Mouse (Mus musculus) lung, embryonic 16.5 days (tissue): ENCODE results near the gene Clstn1. TPM values are rescaled to one million over a fixed set of nuclear protein-coding genes. Genes with fewer than 3 reads are reported as not detected.

Experiments
- ATAC-seq: fragments of 200-750 bp; cut with Nextera tagmentation; 2 replicates; pipeline ENCODE4 v1.8.0; 2017; ENCODE audit warnings: low read depth, mild to moderate bottlenecking, moderate library complexity
- H3K27ac ChIP-seq: fragments of 300-500 bp; sonication (generic); 2 replicates; pipeline ENCODE4 v1.5.1; 2014; ENCODE audit warnings: mild to moderate bottlenecking, control low read depth, low read length
- H3K27me3 ChIP-seq: fragments of 300-500 bp; sonication (generic); 2 replicates; pipeline ENCODE4 v1.6.1; 2014; ENCODE audit warnings: low read depth, low read length, mixed read lengths; ENCODE audit not compliant: control insufficient read depth, insufficient read depth
- H3K36me3 ChIP-seq: fragments of 300-500 bp; sonication (generic); 2 replicates; pipeline ENCODE4 v1.6.1; 2014; ENCODE audit warnings: low read length; ENCODE audit not compliant: control insufficient read depth, insufficient read depth
- H3K4me1 ChIP-seq: fragments of 300-500 bp; sonication (generic); replicated peaks from 2 replicates; pipeline ENCODE4 v1.6.1; 2014; ENCODE audit warnings: low read length, mixed read lengths; ENCODE audit not compliant: control insufficient read depth, insufficient read depth
- H3K4me2 ChIP-seq: fragments of 300-500 bp; sonication (generic); 2 replicates; pipeline ENCODE4 v1.6.1; 2014; ENCODE audit warnings: low read depth, low read length, control low read depth
- H3K4me3 ChIP-seq: fragments of 300-500 bp; sonication (generic); 2 replicates; pipeline ENCODE4 v1.5.1; 2014; ENCODE audit warnings: mild to moderate bottlenecking, low read length, control low read depth
- H3K9ac ChIP-seq: fragments of 300-500 bp; sonication (generic); 2 replicates; pipeline ENCODE4 v1.6.1; 2014; ENCODE audit warnings: low read length, control low read depth
- H3K9me3 ChIP-seq: fragments of 300-500 bp; sonication (generic); 2 replicates; pipeline ENCODE4 v1.6.1; 2016; ENCODE audit warnings: low read length; ENCODE audit not compliant: control insufficient read depth
- WGBS: fragments of 180-500 bp; shearing (Covaris S2); extraction: QIAGEN DNeasy Blood & Tissue Kit; methylation state at CpG from one replicate; pipeline ENCODE4 v1.1.7; 2014; 5-methylcytosine and 5-hydroxymethylcytosine counted together
- polyA plus RNA-seq: library from polyadenylated mRNA; unstranded; fragments of >200 nt; fragmentation: Nextera tagmentation; extraction: Ambion mirVana; gene quantifications from 2 replicates; pipeline ENCODE4 v1.2.1, GENCODE M21; 2015

The Clstn1 gene
- polyA plus RNA-seq, 1 experiment from 2014 or later, result 13.6 TPM

- no peak overlapping the region for H3K4me3 ChIP-seq
- H3K27ac ChIP-seq, result no peak overlapping the region
- peak; percentile 77 for ATAC-seq
- H3K4me1 ChIP-seq, result no peaks in the 10 kb centered on the region
- H3K4me2 ChIP-seq, result no peak overlapping the region
- no peaks in the 10 kb centered on the region for H3K27me3 ChIP-seq
- H3K9ac ChIP-seq, result no peak overlapping the region
- 61% methylated on average over 9 of the region's 9 CpGs for WGBS
- 0 out of 2 replicates have a peak, but pooled peaks cover 10% of the 10 kb centered on the region for H3K36me3 ChIP-seq
- H3K9me3 ChIP-seq, result no peaks in the 10 kb centered on the region
Observed at GRCm38 (mm10) chr4:149549221-149549925, 36.9 kb upstream of the Clstn1 start.

- H3K27me3 ChIP-seq, result no peaks in the 10 kb centered on the region
- no peak for ATAC-seq
- no peak overlapping the region for H3K27ac ChIP-seq
- H3K4me3 ChIP-seq, result no peak overlapping the region
- no peaks in the 10 kb centered on the region for H3K4me1 ChIP-seq
- H3K36me3 ChIP-seq, result 0 out of 2 replicates have a peak, but pooled peaks cover 7% of the 10 kb centered on the region
- H3K9me3 ChIP-seq, result no peaks in the 10 kb centered on the region
- 71% methylated on average over 5 of the region's 5 CpGs for WGBS
- no peak overlapping the region for H3K4me2 ChIP-seq
- no peak overlapping the region for H3K9ac ChIP-seq
Observed at GRCm38 (mm10) chr4:149550866-149551265, 35.4 kb upstream of the Clstn1 start.

- Histone ChIP-seq H3K9me3 (no peaks in the 10 kb centered on the region), H3K4me3 (no peak overlapping the region), H3K36me3 (no peaks in the 10 kb centered on the region), H3K9ac (no peak overlapping the region), H3K27me3 (no peaks in the 10 kb centered on the region), H3K27ac (no peak overlapping the region), H3K4me2 (no peak overlapping the region), H3K4me1 (no peaks in the 10 kb centered on the region)
- ATAC-seq, result peak; percentile 39; the same call in 1 of the 2 replicates
- 50% methylated on average over 5 of the region's 5 CpGs for WGBS
Observed at GRCm38 (mm10) chr4:149551696-149552095, 34.6 kb upstream of the Clstn1 start.

- Histone ChIP-seq H3K4me2 (no peak overlapping the region), H3K9ac (no peak overlapping the region), H3K9me3 (no peaks in the 10 kb centered on the region), H3K27me3 (no peaks in the 10 kb centered on the region), H3K27ac (no peak overlapping the region), H3K36me3 (no peaks in the 10 kb centered on the region), H3K4me3 (no peak overlapping the region), H3K4me1 (peaks cover 6% of the 10 kb centered on the region)
- WGBS, result 69% methylated on average over 7 of the region's 7 CpGs
- no peak for ATAC-seq
Observed at GRCm38 (mm10) chr4:149553834-149554233, 32.4 kb upstream of the Clstn1 start.

- H3K4me1 ChIP-seq, result peaks cover 6% of the 10 kb centered on the region
- H3K9me3 ChIP-seq, result 0 out of 2 replicates have a peak, but pooled peaks cover 2% of the 10 kb centered on the region
- no peaks in the 10 kb centered on the region for H3K27me3 ChIP-seq
- H3K4me2 ChIP-seq, result no peak overlapping the region
- no peak overlapping the region for H3K9ac ChIP-seq
- no peak for ATAC-seq
- WGBS, result 80% methylated on average over 4 of the region's 4 CpGs
- H3K36me3 ChIP-seq, result no peaks in the 10 kb centered on the region
- H3K27ac ChIP-seq, result no peak overlapping the region
- H3K4me3 ChIP-seq, result no peak overlapping the region
Observed at GRCm38 (mm10) chr4:149556111-149556510, 30.2 kb upstream of the Clstn1 start.

GRCm38 (mm10) chr4:149557905-149558304, 28.4 kb upstream of the Clstn1 start:
- Histone ChIP-seq H3K36me3 (no peaks in the 10 kb centered on the region), H3K4me2 (no peak overlapping the region), H3K4me3 (no peak overlapping the region), H3K4me1 (peaks cover 17% of the 10 kb centered on the region), H3K27ac (no peak overlapping the region), H3K9ac (no peak overlapping the region), H3K27me3 (no peaks in the 10 kb centered on the region), H3K9me3 (0 out of 2 replicates have a peak, but pooled peaks cover 2% of the 10 kb centered on the region)
- ATAC-seq, result no peak; the same call in 1 of the 2 replicates
- WGBS, result 78% methylated on average over 5 of the region's 5 CpGs

GRCm38 (mm10) chr4:149558389-149558788, 27.9 kb upstream of the Clstn1 start:
- no peaks in the 10 kb centered on the region for H3K27me3 ChIP-seq
- H3K9ac ChIP-seq, result no peak overlapping the region
- ATAC-seq, result 0 out of 2 replicates have a peak, but pooled peaks have one; percentile 13
- WGBS, result 48% methylated on average over 3 of the region's 3 CpGs
- H3K36me3 ChIP-seq, result no peaks in the 10 kb centered on the region
- no peak overlapping the region for H3K4me3 ChIP-seq
- peaks cover 22% of the 10 kb centered on the region for H3K4me1 ChIP-seq
- no peak overlapping the region for H3K27ac ChIP-seq
- H3K9me3 ChIP-seq, result 0 out of 2 replicates have a peak, but pooled peaks cover 2% of the 10 kb centered on the region
- no peak overlapping the region for H3K4me2 ChIP-seq

- Histone ChIP-seq H3K9ac (no peak overlapping the region), H3K27me3 (no peaks in the 10 kb centered on the region), H3K9me3 (0 out of 2 replicates have a peak, but pooled peaks cover 2% of the 10 kb centered on the region), H3K4me1 (peaks cover 39% of the 10 kb centered on the region), H3K27ac (no peak overlapping the region), H3K4me2 (no peak overlapping the region), H3K4me3 (no peak overlapping the region), H3K36me3 (no peaks in the 10 kb centered on the region)
- no peak for ATAC-seq
- WGBS, result 84% methylated on average over 4 of the region's 4 CpGs
Observed at GRCm38 (mm10) chr4:149561392-149561791, 24.9 kb upstream of the Clstn1 start.

GRCm38 (mm10) chr4:149561986-149562904, 24.0 kb upstream of the Clstn1 start:
- Histone ChIP-seq H3K27ac (peak overlapping the region; percentile 56; the same call in 1 of the 2 replicates), H3K4me3 (no peak overlapping the region), H3K36me3 (no peaks in the 10 kb centered on the region), H3K4me2 (peak overlapping the region; percentile 34), H3K27me3 (no peaks in the 10 kb centered on the region), H3K9me3 (0 out of 2 replicates have a peak, but pooled peaks cover 2% of the 10 kb centered on the region), H3K9ac (peak overlapping the region; percentile 3), H3K4me1 (peaks cover 39% of the 10 kb centered on the region)
- 36% methylated on average over 21 of the region's 21 CpGs for WGBS
- ATAC-seq, result peak; percentile 60
